Mouse (Mus musculus) bone marrow, adult 2 months (tissue): ENCODE measurements around the gene Gtf3c6.

Experiments
- CTCF ChIP-seq: fragments of 200-500 bp; IDR thresholded peaks from 2 replicates; pipeline ENCODE4 v1.5.1; 2011; ENCODE audit warnings: low read length, control low read depth; ENCODE audit not compliant: control insufficient read depth, insufficient read depth
- POLR2A ChIP-seq: fragments of 200-500 bp; IDR thresholded peaks from 2 replicates; pipeline ENCODE4 v1.6.1; 2011; ENCODE audit warnings: low read depth, mild to moderate bottlenecking, control low read depth, low read length, borderline replicate concordance; ENCODE audit not compliant: control insufficient read depth

- TF ChIP-seq POLR2A, result no peak
- TF ChIP-seq CTCF, result no peak
Observed at GRCm38 (mm10) chr10:40227660-40228303, 30.1 kb downstream of the Gtf3c6 start.
